Mouse (Mus musculus) ES-Bruce4 (cell line): ENCODE measurements around the gene Immp2l.

Experiments
- CTCF ChIP-seq: IDR thresholded peaks from one replicate; pipeline ENCODE4 v1.8.1; 2011; ENCODE audit warnings: low read depth, low read length
- EP300 ChIP-seq: IDR thresholded peaks from 2 replicates; pipeline ENCODE4 v1.6.1; 2011; ENCODE audit warnings: low read depth, low read length; ENCODE audit not compliant: insufficient read depth

DNA sequence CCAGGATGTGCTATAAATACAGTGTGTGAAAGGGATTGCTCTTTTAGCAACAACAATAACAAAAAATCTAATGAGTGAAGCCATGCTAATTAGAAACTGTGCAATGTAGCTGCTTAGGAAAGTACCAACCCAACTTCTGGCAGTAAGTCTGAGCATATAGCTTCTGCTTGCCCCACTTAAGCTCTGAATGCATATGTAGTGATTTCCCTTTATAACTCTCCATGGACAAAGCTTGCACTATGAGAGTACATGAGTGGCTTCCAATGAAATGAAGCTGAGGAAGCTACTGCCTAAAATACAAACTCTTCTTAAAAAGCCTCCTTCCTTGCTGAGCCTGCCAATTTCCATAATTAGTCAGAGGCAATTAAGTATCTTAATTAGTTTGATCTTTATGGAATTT lies 370.3 kb downstream of the Immp2l start:
- TF ChIP-seq CTCF (no peak), EP300 (no peak)
